Mouse (Mus musculus) liver, adult 2 months (tissue): ENCODE measurements around the gene Rnf216. TPM values are rescaled to one million over a fixed set of nuclear protein-coding genes. Genes with fewer than 3 reads are reported as not detected.

Experiments used
- DNase-seq: peaks from one replicate; pipeline ENCODE4 v3.0.0-alpha.2; 2011; ENCODE audit warnings: low read depth, low spot score; ENCODE audit errors: extremely low read depth
- H3K27ac ChIP-seq: fragments of 200-500 bp; replicated peaks from 2 replicates; pipeline ENCODE4 v1.5.1; 2012; ENCODE audit warnings: low read depth, mild to moderate bottlenecking, control low read depth, inconsistent platforms, low read length; ENCODE audit not compliant: insufficient read depth
- H3K27me3 ChIP-seq: fragments of 200-500 bp; 2 replicates; pipeline ENCODE4 v1.6.1; 2012; ENCODE audit warnings: mild to moderate bottlenecking, moderate library complexity, low read length, inconsistent platforms; ENCODE audit not compliant: control insufficient read depth, insufficient read depth
- H3K36me3 ChIP-seq: fragments of 200-500 bp; 2 replicates; pipeline ENCODE4 v1.6.1; 2012; ENCODE audit warnings: low read length, inconsistent platforms; ENCODE audit not compliant: control insufficient read depth, insufficient read depth
- H3K4me1 ChIP-seq: fragments of 200-500 bp; 2 replicates; pipeline ENCODE4 v1.6.1; 2011; ENCODE audit warnings: low read length; ENCODE audit not compliant: control insufficient read depth, insufficient read depth
- H3K4me3 ChIP-seq: fragments of 200-500 bp; 2 replicates; pipeline ENCODE4 v1.5.1; 2011; ENCODE audit warnings: low read depth, mild to moderate bottlenecking, control low read depth, low read length, moderate library complexity; ENCODE audit not compliant: insufficient read depth
- H3K79me2 ChIP-seq: fragments of 200-500 bp; 2 replicates; pipeline ENCODE4 v1.6.1; 2012; ENCODE audit warnings: inconsistent platforms, mild to moderate bottlenecking, low read length, moderate library complexity; ENCODE audit not compliant: control insufficient read depth, insufficient read depth
- H3K9ac ChIP-seq: fragments of 200-500 bp; 2 replicates; pipeline ENCODE4 v1.6.1; 2012; ENCODE audit warnings: low read depth, mild to moderate bottlenecking, control low read depth, inconsistent platforms, low read length
- CTCF ChIP-seq: fragments of 200-500 bp; IDR thresholded peaks from 2 replicates; pipeline ENCODE4 v1.5.1; 2011; ENCODE audit warnings: low read depth, low read length, control low read depth
- POLR2A ChIP-seq: fragments of 200-500 bp; IDR thresholded peaks from 2 replicates; pipeline ENCODE4 v1.6.1; 2011; ENCODE audit warnings: low read length, control low read depth; ENCODE audit not compliant: insufficient read depth; ENCODE audit errors: extremely low read depth
- WGBS: fragments of 180-500 bp; shearing (Covaris S2); methylation state at CpG from one replicate; pipeline ENCODE4 v1.1.7; 2018; 5-methylcytosine and 5-hydroxymethylcytosine counted together
- polyA plus RNA-seq: library from polyadenylated mRNA; depleted of rRNA; stranded (reverse); fragments of >200 nt; gene quantifications from 2 replicates; pipeline ENCODE4 v1.2.3, GENCODE M21; 2012
- total RNA-seq: library from RNA; depleted of rRNA; stranded (reverse); fragments of >200 nt; gene quantifications from 2 replicates; pipeline ENCODE4 v1.2.3, GENCODE M21; 2014

Gene Rnf216
- total and polyA plus RNA-seq, 2 experiments, result 11.5 to 12.1 TPM

- no peak overlapping the region for H3K4me3 ChIP-seq
- H3K27me3 ChIP-seq, result no peaks in the 10 kb centered on the region
- no peak for DNase-seq
- H3K79me2 ChIP-seq, result no peaks in the 10 kb centered on the region
- H3K9ac ChIP-seq, result no peak overlapping the region
- no peaks in the 10 kb centered on the region for H3K4me1 ChIP-seq
- H3K36me3 ChIP-seq, result no peaks in the 10 kb centered on the region
- H3K27ac ChIP-seq, result no peak overlapping the region
- 85% methylated on average over 16 of the region's 16 CpGs for WGBS
- TF ChIP-seq CTCF (no peak), POLR2A (no peak)
Observed at GRCm38 (mm10) chr5:143129101-143129500, 16.3 kb upstream of the Rnf216 start.

GRCm38 (mm10) chr5:143127837-143128236 lies 15.0 kb upstream of the Rnf216 start:
- WGBS, result 82% methylated on average over 8 of the region's 8 CpGs
- Histone ChIP-seq H3K36me3 (no peaks in the 10 kb centered on the region), H3K27ac (no peak overlapping the region), H3K79me2 (no peaks in the 10 kb centered on the region), H3K9ac (no peak overlapping the region), H3K4me3 (no peak overlapping the region), H3K27me3 (no peaks in the 10 kb centered on the region), H3K4me1 (no peaks in the 10 kb centered on the region)
- no peak for DNase-seq
- TF ChIP-seq POLR2A (no peak), CTCF (no peak)

GRCm38 (mm10) chr5:143126908-143127307 lies 14.1 kb upstream of the Rnf216 start:
- Histone ChIP-seq H3K27me3 (no peaks in the 10 kb centered on the region), H3K36me3 (no peaks in the 10 kb centered on the region), H3K9ac (no peak overlapping the region), H3K79me2 (no peaks in the 10 kb centered on the region), H3K4me3 (no peak overlapping the region), H3K4me1 (no peaks in the 10 kb centered on the region), H3K27ac (no peak overlapping the region)
- WGBS, result 75% methylated on average over 4 of the region's 4 CpGs
- no peak for TF ChIP-seq POLR2A
- no peak for TF ChIP-seq CTCF
- no peak for DNase-seq

- Histone ChIP-seq H3K27me3 (no peaks in the 10 kb centered on the region), H3K79me2 (no peaks in the 10 kb centered on the region), H3K27ac (no peak overlapping the region), H3K4me1 (no peaks in the 10 kb centered on the region), H3K36me3 (no peaks in the 10 kb centered on the region), H3K9ac (no peak overlapping the region), H3K4me3 (no peak overlapping the region)
- 93% methylated on average over 8 of the region's 9 CpGs for WGBS
- no peak for DNase-seq
- no peak for TF ChIP-seq CTCF
- TF ChIP-seq POLR2A, result no peak
Observed at GRCm38 (mm10) chr5:143126089-143126488, 13.3 kb upstream of the Rnf216 start.

- H3K27ac ChIP-seq, result no peak overlapping the region
- H3K36me3 ChIP-seq, result no peaks in the 10 kb centered on the region
- no peaks in the 10 kb centered on the region for H3K79me2 ChIP-seq
- no peak for DNase-seq
- H3K4me3 ChIP-seq, result no peak overlapping the region
- H3K27me3 ChIP-seq, result no peaks in the 10 kb centered on the region
- H3K9ac ChIP-seq, result no peak overlapping the region
- TF ChIP-seq CTCF (no peak), POLR2A (no peak)
- no peaks in the 10 kb centered on the region for H3K4me1 ChIP-seq
- 86% methylated on average over 7 of the region's 7 CpGs for WGBS
Observed at GRCm38 (mm10) chr5:143125601-143126000, 12.8 kb upstream of the Rnf216 start.

GRCm38 (mm10) chr5:143124805-143125378 lies 12.1 kb upstream of the Rnf216 start:
- no peak for DNase-seq
- no peaks in the 10 kb centered on the region for H3K4me1 ChIP-seq
- H3K79me2 ChIP-seq, result no peaks in the 10 kb centered on the region
- no peak overlapping the region for H3K27ac ChIP-seq
- H3K4me3 ChIP-seq, result no peak overlapping the region
- WGBS, result 72% methylated on average over 4 of the region's 4 CpGs
- TF ChIP-seq CTCF, result no peak
- TF ChIP-seq POLR2A, result no peak
- H3K36me3 ChIP-seq, result no peaks in the 10 kb centered on the region
- H3K9ac ChIP-seq, result no peak overlapping the region
- H3K27me3 ChIP-seq, result no peaks in the 10 kb centered on the region
